Mouse (Mus musculus) bone marrow, adult 2 months (tissue): ENCODE data around the gene Kncn.

Experiments
- CTCF ChIP-seq: fragments of 200-500 bp; IDR thresholded peaks from 2 replicates; pipeline ENCODE4 v1.5.1; 2011; ENCODE audit warnings: low read length, control low read depth; ENCODE audit not compliant: control insufficient read depth, insufficient read depth
- POLR2A ChIP-seq: fragments of 200-500 bp; IDR thresholded peaks from 2 replicates; pipeline ENCODE4 v1.6.1; 2011; ENCODE audit warnings: low read depth, mild to moderate bottlenecking, control low read depth, low read length, borderline replicate concordance; ENCODE audit not compliant: control insufficient read depth

- TF ChIP-seq CTCF (no peak), POLR2A (no peak)
Observed at GRCm38 (mm10) chr4:115839956-115840355, 44.2 kb upstream of the Kncn start.
